Mouse (Mus musculus): ENCODE measurements at regions not wholly inside any gene's neighbourhood (a gene's known extent, or its start where the extent isn't known, plus 50 kb on each side); places are given as distances from the start of the nearest gene placed in this dataset.

DNA sequence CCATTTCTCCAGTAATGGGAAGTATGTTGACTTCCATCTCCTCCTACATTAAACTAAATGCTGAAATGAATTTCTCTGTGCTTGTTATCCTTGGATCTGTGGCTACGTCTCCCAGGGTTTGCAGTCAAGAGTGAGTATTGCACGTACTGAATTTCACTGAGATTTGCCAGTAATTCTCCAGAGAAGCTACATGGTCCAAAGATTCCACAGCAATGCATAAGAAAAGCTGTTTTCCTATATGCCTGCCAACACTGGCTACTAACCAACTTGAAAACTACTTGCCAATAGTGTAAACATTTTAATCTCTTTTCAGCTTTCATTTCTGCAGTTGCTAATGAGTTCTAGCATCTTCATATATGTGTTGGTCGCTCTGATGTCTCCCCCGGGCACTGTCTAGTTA lies 164.4 kb downstream of the Cysltr2 start:
- Histone ChIP-seq H3K27ac (no peak overlapping the region), H3K9ac (no peak overlapping the region), H3K4me1 (replicated peaks) (no peaks in the 10 kb centered on the region), H3K36me3 (no peaks in the 10 kb centered on the region), H3K4me2 (no peak overlapping the region), H3K27me3 (no peaks in the 10 kb centered on the region), H3K4me3 (replicated peaks) (no peak overlapping the region), H3K9me3 (replicated peaks) (no peaks in the 10 kb centered on the region)
- ATAC-seq (ENCODE audit: low read depth) (no peak), DNase-seq (no peak)
- 63% methylated on average over 4 of the region's 4 CpGs for WGBS (ENCODE audit: insufficient replicate concordance)

DNA sequence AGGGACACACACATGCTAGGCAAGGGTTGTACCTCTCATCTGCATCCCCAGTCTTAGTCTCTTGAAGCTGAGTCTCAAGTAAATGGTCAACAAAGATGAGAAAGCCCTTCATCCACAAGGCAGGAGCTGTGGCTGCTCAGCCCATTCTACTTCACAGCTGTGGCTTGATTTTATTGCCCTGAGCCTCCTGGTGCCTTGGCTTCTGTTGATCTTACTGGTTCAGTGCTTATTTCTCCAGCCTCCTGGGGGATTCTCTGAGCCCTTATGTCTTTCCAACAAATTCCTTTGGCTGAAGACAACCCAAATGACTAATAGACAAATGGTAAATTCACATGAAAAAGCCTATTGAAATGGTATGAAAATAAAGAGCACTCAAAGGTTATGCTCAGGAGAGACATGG lies 167.3 kb upstream of the Fndc3a start:
- H3K9ac ChIP-seq, result no peak overlapping the region
- no peak overlapping the region for H3K4me2 ChIP-seq
- no peaks in the 10 kb centered on the region for H3K36me3 ChIP-seq
- no peak overlapping the region for H3K27ac ChIP-seq
- H3K9me3 ChIP-seq (replicated peaks), result no peaks in the 10 kb centered on the region
- no peak for ATAC-seq (ENCODE audit: low read depth)
- no peaks in the 10 kb centered on the region for H3K27me3 ChIP-seq
- DNase-seq, result no peak
- H3K4me3 ChIP-seq (replicated peaks), result no peak overlapping the region
- H3K4me1 ChIP-seq (replicated peaks), result no peaks in the 10 kb centered on the region

DNA sequence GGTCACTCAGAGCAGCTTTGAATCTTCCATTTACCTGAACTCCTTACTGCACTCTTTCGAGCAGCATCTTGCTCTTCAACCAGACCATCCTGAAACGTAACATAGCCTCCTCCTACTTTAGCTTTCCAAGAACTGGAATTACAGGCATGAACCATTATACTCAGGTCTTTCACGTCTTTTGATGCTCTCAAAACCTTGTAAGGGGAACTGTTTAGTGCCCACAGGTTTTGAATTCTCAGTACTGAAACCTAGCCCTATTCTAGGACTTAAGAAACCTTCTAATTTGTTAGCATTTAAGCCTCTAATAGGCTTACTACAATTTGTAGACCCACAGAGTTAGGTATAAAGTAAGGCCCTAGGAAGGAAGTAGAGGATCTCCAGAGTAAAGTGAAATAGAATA lies 163.7 kb upstream of the Fndc3a start:
- Histone ChIP-seq H3K4me1 (replicated peaks) (no peaks in the 10 kb centered on the region), H3K4me3 (replicated peaks) (no peak overlapping the region), H3K9ac (no peak overlapping the region), H3K4me2 (no peak overlapping the region), H3K9me3 (replicated peaks) (no peaks in the 10 kb centered on the region), H3K27ac (no peak overlapping the region), H3K27me3 (no peaks in the 10 kb centered on the region), H3K36me3 (no peaks in the 10 kb centered on the region)
- WGBS (ENCODE audit: insufficient replicate concordance), result 61% methylated on average over 3 of the region's 3 CpGs
- no peak for DNase-seq
- no peak for ATAC-seq (ENCODE audit: low read depth)

DNA sequence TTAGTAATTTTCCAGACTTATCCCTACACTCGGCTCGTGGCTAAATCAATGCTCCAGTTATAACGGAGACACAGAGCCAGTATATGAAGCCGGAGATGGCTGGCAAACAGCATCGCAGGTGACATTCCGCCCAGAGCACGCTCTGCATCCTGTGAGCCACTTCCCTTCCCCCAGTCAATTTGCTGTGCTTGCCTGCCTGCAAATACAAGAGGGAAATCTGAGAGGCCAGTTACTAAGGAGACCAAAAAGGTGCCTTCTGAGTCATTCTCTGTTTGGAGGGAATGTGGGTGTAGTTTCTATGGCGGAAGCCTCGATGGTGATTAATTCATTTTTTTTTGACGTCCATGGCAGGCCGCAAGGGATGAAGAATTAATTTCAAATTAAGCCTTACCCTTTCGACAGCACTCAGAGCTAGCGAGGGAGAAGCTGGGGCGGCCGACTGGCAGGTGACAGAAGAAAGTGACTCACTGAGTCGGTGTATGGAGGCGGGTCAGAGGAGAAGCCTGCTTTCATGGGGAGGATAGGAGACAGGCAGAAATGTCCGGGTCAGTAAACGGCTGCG lies 159.5 kb upstream of the Fndc3a start:
- no peak for DNase-seq
- H3K27me3 ChIP-seq, result no peaks in the 10 kb centered on the region
- no peaks in the 10 kb centered on the region for H3K36me3 ChIP-seq
- H3K4me1 ChIP-seq (replicated peaks), result no peaks in the 10 kb centered on the region
- no peak for ATAC-seq (ENCODE audit: low read depth)
- no peak overlapping the region for H3K27ac ChIP-seq
- no peak overlapping the region for H3K4me2 ChIP-seq
- no peak overlapping the region for H3K9ac ChIP-seq
- H3K9me3 ChIP-seq (replicated peaks), result no peaks in the 10 kb centered on the region
- whole genome bisulfite sequencing (ENCODE audit: insufficient replicate concordance), result 63% methylated on average over 20 of the region's 20 CpGs
- H3K4me3 ChIP-seq (replicated peaks), result no peak overlapping the region

DNA sequence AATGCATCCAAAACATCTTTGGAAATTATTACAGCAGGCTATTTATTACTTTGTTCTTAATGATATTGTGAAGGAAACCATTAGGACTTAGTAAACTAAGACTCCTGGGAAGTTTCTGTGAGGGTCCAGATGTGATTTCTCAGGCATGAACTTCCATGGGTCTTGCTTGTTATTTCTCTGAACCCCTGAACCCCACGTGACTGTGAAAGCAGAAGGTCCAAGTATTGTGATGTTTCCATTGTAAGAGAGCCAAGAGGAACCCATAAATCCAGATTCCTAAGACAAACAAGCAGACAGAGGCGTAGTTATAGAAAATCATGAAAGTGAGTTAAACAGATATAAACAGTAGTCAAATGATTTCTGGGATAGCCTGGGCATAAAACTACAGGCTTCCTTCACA lies 157.1 kb upstream of the Fndc3a start:
- H3K9ac ChIP-seq, result no peak overlapping the region
- H3K9me3 ChIP-seq (replicated peaks), result no peaks in the 10 kb centered on the region
- ATAC-seq (ENCODE audit: low read depth), result no peak
- no peaks in the 10 kb centered on the region for H3K4me1 ChIP-seq (replicated peaks)
- DNase-seq, result no peak
- H3K4me3 ChIP-seq (replicated peaks), result no peak overlapping the region
- 59% methylated on average over 2 of the region's 2 CpGs for WGBS (ENCODE audit: insufficient replicate concordance)
- H3K4me2 ChIP-seq, result no peak overlapping the region
- H3K27me3 ChIP-seq, result no peaks in the 10 kb centered on the region
- no peak overlapping the region for H3K27ac ChIP-seq
- no peaks in the 10 kb centered on the region for H3K36me3 ChIP-seq

DNA sequence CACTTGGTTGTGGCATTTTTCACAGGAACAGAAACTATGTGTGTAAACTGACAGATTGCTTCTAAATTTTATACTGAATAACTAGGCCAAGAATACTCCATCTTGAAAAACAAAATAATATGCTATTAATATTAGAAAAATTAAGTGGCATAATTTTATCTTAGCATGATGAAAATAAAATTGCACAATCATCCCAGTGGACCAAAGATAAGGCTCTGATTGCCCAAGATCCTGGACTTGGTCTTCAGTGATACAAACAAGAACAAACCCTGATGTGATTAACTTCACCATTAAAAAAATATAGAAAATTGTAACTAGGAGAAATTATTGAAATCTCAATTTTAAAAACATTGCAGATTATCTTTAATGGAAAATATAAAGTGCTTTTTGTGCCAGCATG lies 155.7 kb upstream of the Fndc3a start:
- no peaks in the 10 kb centered on the region for H3K4me1 ChIP-seq (replicated peaks)
- H3K27ac ChIP-seq, result no peak overlapping the region
- no peaks in the 10 kb centered on the region for H3K36me3 ChIP-seq
- no peak overlapping the region for H3K4me2 ChIP-seq
- no peak overlapping the region for H3K4me3 ChIP-seq (replicated peaks)
- H3K27me3 ChIP-seq, result no peaks in the 10 kb centered on the region
- ATAC-seq (ENCODE audit: low read depth) (no peak), DNase-seq (no peak)
- H3K9ac ChIP-seq, result no peak overlapping the region
- no peaks in the 10 kb centered on the region for H3K9me3 ChIP-seq (replicated peaks)

DNA sequence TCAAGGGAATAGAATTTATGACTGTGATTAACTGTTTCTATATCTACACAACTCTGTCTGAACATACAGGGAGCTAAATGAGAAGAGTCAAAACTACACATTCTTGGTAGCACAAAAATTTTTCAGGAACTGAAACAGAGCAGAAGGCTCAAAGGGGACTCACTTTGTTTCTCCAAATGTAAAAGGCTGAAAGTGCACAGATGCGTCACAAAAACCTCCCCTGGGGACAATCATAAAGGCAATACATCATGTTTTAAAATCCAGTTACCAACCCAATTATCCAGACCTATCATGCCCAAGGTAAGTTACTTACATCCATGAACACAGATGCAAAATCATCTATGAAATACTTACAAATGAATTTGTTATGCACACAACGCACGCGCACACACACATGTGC lies 155.0 kb upstream of the Fndc3a start:
- DNase-seq, result no peak
- Histone ChIP-seq H3K4me1 (replicated peaks) (no peaks in the 10 kb centered on the region), H3K9ac (no peak overlapping the region), H3K36me3 (no peaks in the 10 kb centered on the region), H3K4me2 (no peak overlapping the region), H3K27ac (no peak overlapping the region), H3K4me3 (replicated peaks) (no peak overlapping the region), H3K9me3 (replicated peaks) (no peaks in the 10 kb centered on the region), H3K27me3 (no peaks in the 10 kb centered on the region)
- 87% methylated on average over 4 of the region's 4 CpGs for WGBS (ENCODE audit: insufficient replicate concordance)
- no peak for ATAC-seq (ENCODE audit: low read depth)

DNA sequence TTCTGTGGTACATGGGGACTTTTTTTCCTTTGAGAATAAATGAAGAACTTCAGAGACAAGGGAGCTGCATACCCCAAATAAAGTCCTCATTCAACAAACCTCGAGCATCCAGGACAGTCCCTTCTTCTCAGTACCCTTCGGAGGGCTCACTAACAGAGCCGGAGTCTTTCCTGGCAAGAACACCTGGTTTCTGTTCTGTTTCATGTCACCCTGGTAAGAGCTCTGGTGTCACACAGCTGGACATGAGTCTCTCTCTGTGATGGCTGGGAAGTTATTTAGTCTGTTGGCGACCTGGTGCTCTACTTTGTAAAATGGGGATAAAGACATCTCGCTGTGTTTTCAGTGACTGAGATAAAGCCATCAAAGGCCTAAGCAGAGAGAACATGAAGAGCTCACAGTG lies 154.3 kb upstream of the Fndc3a start:
- no peak for ATAC-seq (ENCODE audit: low read depth)

DNA sequence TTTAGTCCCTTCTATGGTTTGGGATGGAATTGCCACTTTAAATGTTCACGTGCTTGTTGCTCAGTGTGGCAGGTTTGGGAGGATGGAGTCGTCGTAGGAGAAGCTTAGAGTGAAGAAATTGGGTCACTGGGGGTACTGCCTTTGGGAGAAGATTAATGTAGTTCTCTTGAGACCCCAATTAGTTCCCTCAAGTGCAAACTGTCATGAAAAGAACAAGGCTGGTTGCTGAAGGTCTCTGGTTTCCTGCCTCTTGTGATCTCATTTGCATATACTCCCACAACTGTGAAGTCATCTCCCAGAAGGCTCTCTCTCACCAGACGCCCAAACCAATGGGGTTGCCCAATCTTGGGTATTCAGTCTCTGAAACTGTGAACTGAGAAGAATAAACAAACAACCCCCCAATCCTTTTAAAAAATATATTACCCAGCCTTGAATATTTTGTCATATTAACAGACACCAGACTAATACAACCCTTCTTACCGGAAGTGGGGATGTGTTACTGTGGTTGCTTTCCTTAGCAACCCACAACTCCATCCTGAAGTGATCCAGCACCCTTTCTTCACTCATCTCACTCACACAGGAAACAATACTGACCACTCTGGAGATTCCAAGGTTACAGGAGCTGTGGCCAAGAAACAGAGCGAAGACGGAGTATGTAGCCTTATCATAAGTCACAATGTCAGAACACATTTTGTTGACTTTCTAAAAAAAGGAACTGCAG lies 153.2 kb upstream of the Fndc3a start:
- no peak overlapping the region for H3K4me2 ChIP-seq
- no peak overlapping the region for H3K9ac ChIP-seq
- no peak for ATAC-seq (ENCODE audit: low read depth)
- H3K27ac ChIP-seq, result no peak overlapping the region
- WGBS (ENCODE audit: insufficient replicate concordance), result 43% methylated on average over 7 of the region's 7 CpGs
- no peaks in the 10 kb centered on the region for H3K4me1 ChIP-seq (replicated peaks)
- H3K9me3 ChIP-seq (replicated peaks), result no peaks in the 10 kb centered on the region
- H3K4me3 ChIP-seq (replicated peaks), result no peak overlapping the region
- DNase-seq, result no peak
- no peaks in the 10 kb centered on the region for H3K27me3 ChIP-seq
- no peaks in the 10 kb centered on the region for H3K36me3 ChIP-seq

More for the DNA sequence above, 154.3 kb upstream of the Fndc3a start:
- H3K27me3 ChIP-seq, result no peaks in the 10 kb centered on the region
- no peak overlapping the region for H3K4me3 ChIP-seq (replicated peaks)
- no peaks in the 10 kb centered on the region for H3K9me3 ChIP-seq (replicated peaks)
- no peak for DNase-seq
- no peak overlapping the region for H3K9ac ChIP-seq
- 57% methylated on average over 5 of the region's 5 CpGs for WGBS (ENCODE audit: insufficient replicate concordance)
- no peak overlapping the region for H3K4me2 ChIP-seq
- no peak overlapping the region for H3K27ac ChIP-seq
- H3K36me3 ChIP-seq, result no peaks in the 10 kb centered on the region
- no peaks in the 10 kb centered on the region for H3K4me1 ChIP-seq (replicated peaks)

DNA sequence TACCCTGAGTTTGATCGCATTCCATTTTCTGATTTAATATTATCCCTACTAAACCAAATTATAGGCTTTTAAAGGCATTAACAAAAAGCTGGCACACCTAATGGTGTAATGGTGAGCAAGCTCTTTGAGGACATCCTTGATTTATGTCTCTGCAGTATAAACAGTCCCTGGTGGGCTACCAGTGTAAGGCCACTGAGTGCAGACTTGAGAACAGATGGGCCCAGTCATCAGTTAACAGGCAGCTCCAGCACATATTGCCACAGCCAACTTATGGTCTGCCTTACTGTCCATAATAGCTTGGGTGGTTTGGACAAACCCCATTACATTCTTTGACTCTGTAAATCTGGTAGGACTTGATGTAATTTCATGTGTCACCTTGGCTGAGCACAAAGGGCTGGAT lies 144.4 kb upstream of the Fndc3a start:
- ATAC-seq (ENCODE audit: low read depth) (no peak), DNase-seq (no peak)
- WGBS (ENCODE audit: insufficient replicate concordance), result 76% methylated on average over 1 of the region's 1 CpGs
- no peak overlapping the region for H3K27ac ChIP-seq
- H3K9me3 ChIP-seq (replicated peaks), result no peaks in the 10 kb centered on the region
- no peak overlapping the region for H3K4me2 ChIP-seq
- H3K4me3 ChIP-seq (replicated peaks), result no peak overlapping the region
- no peak overlapping the region for H3K9ac ChIP-seq
- no peaks in the 10 kb centered on the region for H3K36me3 ChIP-seq
- no peaks in the 10 kb centered on the region for H3K27me3 ChIP-seq
- no peaks in the 10 kb centered on the region for H3K4me1 ChIP-seq (replicated peaks)

DNA sequence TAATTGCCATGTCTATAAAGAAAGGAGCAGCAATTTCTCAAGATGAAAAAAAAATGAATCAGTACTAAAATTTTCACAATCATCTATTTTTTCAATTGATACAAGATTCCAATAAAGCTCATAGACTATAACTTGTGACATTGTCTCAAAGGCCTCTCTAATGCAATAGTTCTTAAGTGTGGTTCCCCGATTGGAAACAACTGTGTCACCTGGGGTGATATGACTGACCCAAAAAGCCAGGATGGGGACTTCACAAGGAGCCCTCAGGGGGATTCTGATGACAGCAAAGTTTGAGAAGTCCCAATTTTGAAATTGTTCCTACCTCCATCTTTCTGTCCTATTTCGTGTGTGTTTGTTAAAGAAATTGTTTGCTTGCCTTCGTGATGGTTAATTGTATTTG lies 143.3 kb upstream of the Fndc3a start:
- no peak for ATAC-seq (ENCODE audit: low read depth)
- Histone ChIP-seq H3K4me2 (no peak overlapping the region), H3K27me3 (no peaks in the 10 kb centered on the region), H3K4me3 (replicated peaks) (no peak overlapping the region), H3K9me3 (replicated peaks) (no peaks in the 10 kb centered on the region), H3K27ac (no peak overlapping the region), H3K4me1 (replicated peaks) (no peaks in the 10 kb centered on the region), H3K9ac (no peak overlapping the region), H3K36me3 (no peaks in the 10 kb centered on the region)
- WGBS (ENCODE audit: insufficient replicate concordance), result 69% methylated on average over 3 of the region's 3 CpGs
- DNase-seq, result no peak

DNA sequence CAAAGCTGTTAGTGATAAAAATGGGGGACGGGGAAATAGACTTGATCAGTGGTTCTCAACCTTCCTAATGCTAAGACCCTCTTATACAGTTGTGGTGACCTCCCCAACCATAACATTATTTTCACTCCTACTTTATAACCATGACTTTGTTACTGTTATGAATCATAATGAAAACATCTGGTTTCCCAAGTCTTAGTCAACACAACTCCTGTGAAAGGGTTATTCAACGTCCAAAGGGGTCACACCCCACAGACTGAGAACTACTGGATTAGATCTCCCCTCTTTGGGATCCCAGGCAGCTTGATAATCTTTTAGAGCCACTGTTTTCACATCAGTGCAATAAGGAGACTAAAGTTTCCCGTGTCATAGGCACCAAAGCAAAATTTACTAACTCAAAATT lies 141.1 kb upstream of the Fndc3a start:
- H3K9me3 ChIP-seq (replicated peaks), result no peaks in the 10 kb centered on the region
- H3K9ac ChIP-seq, result no peak overlapping the region
- ATAC-seq (ENCODE audit: low read depth) (no peak), DNase-seq (no peak)
- no peak overlapping the region for H3K4me2 ChIP-seq
- 55% methylated on average over 3 of the region's 3 CpGs for WGBS (ENCODE audit: insufficient replicate concordance)
- H3K27me3 ChIP-seq, result no peaks in the 10 kb centered on the region
- no peaks in the 10 kb centered on the region for H3K4me1 ChIP-seq (replicated peaks)
- H3K27ac ChIP-seq, result no peak overlapping the region
- no peak overlapping the region for H3K4me3 ChIP-seq (replicated peaks)
- H3K36me3 ChIP-seq, result no peaks in the 10 kb centered on the region

Data from liver, embryonic 13.5 days (tissue).